9 mouse cellular contexts compared by ENCODE assay signal in genomic region chr5:148904846-148905245, GRCm38 (mm10). TPM values are rescaled to one million over a fixed set of nuclear protein-coding genes. Genes with fewer than 3 reads are reported as not detected.
DNase-seq lines count a peak whose midpoint lies in the region; ATAC-seq and TF ChIP-seq lines count a peak whose summit lies in the region.
"Had no signal": no experiment of that assay in that cellular context is flagged by ENCODE, and none has a peak within 500 bp of the region (broad histone marks: within the 10 kb centered on the region; RNA-seq: fewer than 3 reads in every experiment).

No protein-coding gene starts in this region.

- TF ChIP-seq CTCF in cerebellum, adult 2 months (IDR thresholded peaks at IDR 0.05; ENCODE audit: borderline replicate concordance, insufficient read depth, low read depth, low read length): peak; percentile 54; the same call in 1 of the 2 replicates
- TF ChIP-seq CTCF in bone marrow, adult 2 months (IDR thresholded peaks at IDR 0.05; ENCODE audit: control insufficient read depth, insufficient read depth, low read length): peak; percentile 55

- ATAC-seq in intestine, embryonic 15.5 days: peak; percentile 53; the same call in 1 of the 2 replicates
- ATAC-seq in frontal cortex, adult (ENCODE audit: low TSS enrichment): no peak

- no peaks in the 10 kb centered on the region for H3K27me3 ChIP-seq in cerebellum, adult 2 months (ENCODE audit: control insufficient read depth, insufficient read depth, low read length)
- H3K27me3 ChIP-seq in intestine, embryonic 15.5 days (replicated peaks): no peaks in the 10 kb centered on the region

- H3K4me1 ChIP-seq in cerebellum, adult 2 months (ENCODE audit: control insufficient read depth, insufficient read depth, low read length): peaks cover 3% of the 10 kb centered on the region; the same call in 1 of the 2 replicates
- H3K4me1 ChIP-seq in bone marrow, adult 2 months (ENCODE audit: control insufficient read depth, insufficient read depth, low read length): no peaks in the 10 kb centered on the region; the same call in 1 of the 2 replicates
- H3K4me1 ChIP-seq in intestine, embryonic 15.5 days (replicated peaks): 0 out of 2 replicates have a peak, but pooled peaks cover 2% of the 10 kb centered on the region

- DNase-seq in cerebellum, adult 2 months: peak; percentile 30 to 34
- no peak for DNase-seq in cerebellum, postnatal 4 days (ENCODE audit: low spot score in 2 of 2)
- peak; percentile 66 for DNase-seq in 416B (ENCODE audit: low read depth)
- DNase-seq in lung, postnatal 25 days (ENCODE audit: low spot score): peak; percentile 77
- DNase-seq in right cerebral cortex, postnatal 36 days (ENCODE audit: low spot score in 2 of 2): no peak

- H3K36me3 ChIP-seq in intestine, embryonic 15.5 days: no peaks in the 10 kb centered on the region; the same call in 1 of the 2 replicates
- H3K36me3 ChIP-seq: G1E had no signal

- no peak overlapping the region for H3K9ac ChIP-seq in intestine, embryonic 15.5 days

- no peaks in the 10 kb centered on the region for H3K9me3 ChIP-seq in intestine, embryonic 15.5 days

- no peak overlapping the region for H3K4me3 ChIP-seq in cerebellum, adult 2 months (replicated peaks; ENCODE audit: insufficient read depth, low read depth, low read length)
- no peak overlapping the region for H3K4me3 ChIP-seq in bone marrow, adult 2 months (replicated peaks; ENCODE audit: control insufficient read depth, low read depth, low read length)
- no peak overlapping the region for H3K4me3 ChIP-seq in intestine, embryonic 15.5 days (replicated peaks)

- H3K27ac ChIP-seq in cerebellum, adult 2 months (ENCODE audit: insufficient read depth, low read length): no peak overlapping the region
- peak overlapping the region; percentile 12; the same call in 1 of the 2 replicates for H3K27ac ChIP-seq in bone marrow, adult 2 months (ENCODE audit: control insufficient read depth, insufficient read depth, low read depth, low read length, poor library complexity)
- H3K27ac ChIP-seq in intestine, embryonic 15.5 days: no peak overlapping the region

- H3K4me2 ChIP-seq in intestine, embryonic 15.5 days (replicated peaks): no peak overlapping the region

- WGBS in cerebellum, adult 2 months: 51% methylated on average over 6 of the region's 6 CpGs
- 43% methylated on average over 6 of the region's 6 CpGs for WGBS in bone marrow, adult 2 months
- WGBS in intestine, embryonic 15.5 days: 59% methylated on average over 6 of the region's 6 CpGs

- TF ChIP-seq POLR2A in cerebellum, adult 2 months (IDR thresholded peaks at IDR 0.05; ENCODE audit: borderline replicate concordance, insufficient read depth, low read length): no peak
- no peak for TF ChIP-seq POLR2A in bone marrow, adult 2 months (IDR thresholded peaks at IDR 0.05; ENCODE audit: borderline replicate concordance, control insufficient read depth, low read depth, low read length)

RNA-seq across cellular contexts. Expression of gene Katnal1, which starts 24.3 kb away (rescaled TPM):
- 41.0 and 41.7 TPM in 2 replicates for polyA plus RNA-seq in cerebellum, adult 2 months (2012; rRNA removed)
- 10.1 and 11.1 TPM in 2 replicates for polyA plus RNA-seq in bone marrow, adult 2 months (2011; ENCODE audit: insufficient read depth, insufficient read length, low replicate concordance, missing spikeins)
- 8.1 and 9.5 TPM in 2 replicates for polyA plus RNA-seq in intestine, embryonic 15.5 days (2015; fragmentation: Nextera tagmentation; extraction: Ambion mirVana)
- polyA plus RNA-seq: G1E had no signal

Comparison
In these comparisons a context has a peak if more than half of its experiments do, and no peak if none do; other contexts are left out.
1. DNase-seq: peak in cerebellum, adult 2 months (2 of 2), 416B (single experiment) and lung, postnatal 25 days (single experiment); none in cerebellum, postnatal 4 days (0 of 2) and right cerebral cortex, postnatal 36 days (0 of 2).